ENCODE assay signal across 16 mouse cellular contexts in the genomic region with DNA sequence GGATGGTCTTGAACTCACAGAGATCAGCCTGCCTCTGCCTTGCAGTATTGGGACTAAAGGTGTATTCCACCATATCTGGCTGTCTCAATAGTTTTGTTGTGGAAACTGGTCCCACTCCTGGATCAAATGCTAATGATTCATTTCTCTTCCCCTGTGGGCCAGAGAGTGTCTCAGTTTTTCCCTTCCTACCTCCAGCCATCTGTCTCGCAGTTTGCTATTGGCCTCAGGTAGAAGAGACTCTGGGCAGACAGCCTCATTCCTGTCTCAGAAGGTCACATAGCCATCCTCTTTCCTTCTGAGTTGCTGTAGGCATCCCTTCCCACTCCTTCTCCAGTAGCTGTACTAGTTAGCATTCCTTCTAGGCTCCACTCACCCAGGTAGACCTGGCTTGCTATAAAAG.
"Had no signal": no experiment of that assay in that cellular context is flagged by ENCODE, and none has a peak within 500 bp of the region (broad histone marks: within the 10 kb centered on the region; RNA-seq: fewer than 3 reads in every experiment).

No protein-coding gene starts in this region.

- H3K36me3 ChIP-seq: kidney, embryonic 15.5 days; limb, embryonic 12.5 days; limb, embryonic 15.5 days; liver, embryonic 15.5 days; stomach, embryonic 15.5 days had no signal

- H3K4me2 ChIP-seq: kidney, embryonic 15.5 days; limb, embryonic 12.5 days; limb, embryonic 15.5 days; liver, embryonic 11.5 days; liver, embryonic 15.5 days; midbrain, embryonic 11.5 days; stomach, embryonic 15.5 days had no signal

- DNase-seq: kidney, adult 8-10 months; kidney, postnatal 10 days; kidney, postnatal 36 days; left cerebral cortex, postnatal 4 days; lung, adult 2 months; lung, postnatal 14 days; lung, postnatal 4 days; midbrain, embryonic 14.5 days; thymus, postnatal 25 days had no signal

- H3K9ac ChIP-seq: kidney, embryonic 15.5 days; limb, embryonic 12.5 days; limb, embryonic 15.5 days; liver, embryonic 15.5 days; stomach, embryonic 15.5 days had no signal

- H3K9me3 ChIP-seq: kidney, embryonic 15.5 days; limb, embryonic 12.5 days; limb, embryonic 15.5 days; liver, embryonic 15.5 days; stomach, embryonic 15.5 days had no signal

- H3K4me1 ChIP-seq: kidney, embryonic 15.5 days; limb, embryonic 12.5 days; limb, embryonic 15.5 days; stomach, embryonic 15.5 days had no signal

- H3K27ac ChIP-seq: limb, embryonic 12.5 days; limb, embryonic 15.5 days; stomach, embryonic 15.5 days had no signal

- H3K4me3 ChIP-seq: kidney, embryonic 15.5 days; limb, embryonic 12.5 days; limb, embryonic 15.5 days; liver, embryonic 15.5 days; stomach, embryonic 15.5 days had no signal

- H3K27me3 ChIP-seq: kidney, embryonic 15.5 days; limb, embryonic 12.5 days; limb, embryonic 15.5 days; liver, embryonic 15.5 days; stomach, embryonic 15.5 days had no signal
